Mouse (Mus musculus) limb, embryonic 14.5 days (tissue): Measurements from ENCODE around the gene Pik3cg. TPM values are rescaled to one million over a fixed set of nuclear protein-coding genes. Genes with fewer than 3 reads are reported as not detected.
"Not testable (repeated sequence)": the region's sequence is repeated elsewhere in the genome, so short reads cannot be mapped to it uniquely, and the experiment has no call there.

Experiments
- ATAC-seq: fragments of 200-750 bp; cut with Nextera tagmentation; 2 replicates; pipeline ENCODE4 v1.8.0; 2017; ENCODE audit warnings: low read depth, moderate number of reproducible peaks, moderate TSS enrichment; ENCODE audit not compliant: low FRiP score
- DNase-seq: peaks from one replicate; pipeline ENCODE4 v3.0.0-alpha.2; 2015; ENCODE audit warnings: low spot score
- H3K27ac ChIP-seq: fragments of 300-500 bp; sonication (generic); replicated peaks from 2 replicates; pipeline ENCODE4 v1.5.1; 2014; ENCODE audit warnings: low read depth, mild to moderate bottlenecking, low read length, moderate library complexity, mixed read lengths
- H3K27me3 ChIP-seq: fragments of 300-500 bp; sonication (generic); 2 replicates; pipeline ENCODE4 v1.6.1; 2014; ENCODE audit warnings: low read length, mixed read lengths; ENCODE audit not compliant: control insufficient read depth, insufficient read depth
- H3K36me3 ChIP-seq: fragments of 300-500 bp; sonication (generic); 2 replicates; pipeline ENCODE4 v1.6.1; 2014; ENCODE audit warnings: mild to moderate bottlenecking, low read length, moderate library complexity, mixed read lengths; ENCODE audit not compliant: control insufficient read depth, insufficient read depth
- H3K4me1 ChIP-seq: fragments of 300-500 bp; sonication (generic); 2 replicates; pipeline ENCODE4 v1.6.1; 2014; ENCODE audit warnings: antibody characterized with exemption, low read length, mixed read lengths; ENCODE audit not compliant: control insufficient read depth, insufficient read depth
- H3K4me2 ChIP-seq: fragments of 300-500 bp; sonication (generic); replicated peaks from 2 replicates; pipeline ENCODE4 v1.6.1; 2014; ENCODE audit warnings: low read depth, mild to moderate bottlenecking, low read length, moderate library complexity; ENCODE audit not compliant: severe bottlenecking
- H3K4me3 ChIP-seq: fragments of 300-500 bp; sonication (generic); replicated peaks from 2 replicates; pipeline ENCODE4 v1.5.1; 2014; ENCODE audit warnings: low read length
- H3K9ac ChIP-seq: fragments of 300-500 bp; sonication (generic); 2 replicates; pipeline ENCODE4 v1.6.1; 2014; ENCODE audit warnings: mild to moderate bottlenecking, low read depth, low read length, moderate library complexity; ENCODE audit not compliant: severe bottlenecking
- H3K9me3 ChIP-seq: fragments of 300-500 bp; sonication (generic); 2 replicates; pipeline ENCODE4 v1.6.1; 2016; ENCODE audit warnings: low read length; ENCODE audit not compliant: control insufficient read depth
- POLR2A ChIP-seq: fragments of 200-500 bp; IDR thresholded peaks from 2 replicates; pipeline ENCODE4 v1.8.0; 2012; ENCODE audit warnings: inconsistent platforms, mild to moderate bottlenecking, moderate library complexity, borderline replicate concordance; ENCODE audit not compliant: insufficient read depth, insufficient read length; ENCODE audit errors: extremely low read depth
- WGBS: fragments of 180-500 bp; shearing (Covaris S2); extraction: QIAGEN DNeasy Blood & Tissue Kit; methylation state at CpG from one replicate; pipeline ENCODE4 v1.1.7; 2014; 5-methylcytosine and 5-hydroxymethylcytosine counted together
- polyA plus RNA-seq, 2 experiments: library from polyadenylated mRNA; depleted of rRNA in 1 of 2; stranded (reverse) in 1 of 2; unstranded in 1 of 2; fragments of >200 nt; fragmentation: Nextera tagmentation in 1 of 2; extraction: Ambion mirVana in 1 of 2; gene quantifications; 2 replicates each; pipeline versions ENCODE4 v1.2.1 to v1.2.3; 2012 to 2014

Pik3cg gene
- polyA plus RNA-seq (2012; rRNA removed) = 2.8 and 2.9 TPM in 2 replicates
- polyA plus RNA-seq (2014; fragmentation: Nextera tagmentation; extraction: Ambion mirVana) = 3.6 and 4.7 TPM in 2 replicates

- Histone ChIP-seq H3K9ac (no peak within 1 kb of the TSS), H3K4me3 (no peak within 1 kb of the TSS; the same call in 1 of the 2 replicates), H3K4me1 (no peaks in the 10 kb centered on the region), H3K27ac (no peak within 1 kb of the TSS), H3K36me3 (no peaks in the 10 kb centered on the region), H3K9me3 (no peaks in the 10 kb centered on the region), H3K27me3 (no peaks in the 10 kb centered on the region), H3K4me2 (0 out of 2 replicates have a peak within 1 kb of the TSS, but pooled peaks have one; percentile 5)
- ATAC-seq (no peak), DNase-seq (no peak)
- TF ChIP-seq POLR2A = no peak
- WGBS = 70% methylated on average over 22 of the region's 22 CpGs
These were observed at the start of gene Pik3cg for GRCm38 (mm10) chr12:32207948-32208891. Gene Pik3cg (minus strand): TSS chr12:32208659.

- Histone ChIP-seq H3K27ac (no peak overlapping the region), H3K9me3 (no peaks in the 10 kb centered on the region), H3K27me3 (no peaks in the 10 kb centered on the region), H3K9ac (no peak overlapping the region), H3K36me3 (no peaks in the 10 kb centered on the region), H3K4me3 (no peak overlapping the region), H3K4me2 (no peak overlapping the region), H3K4me1 (no peaks in the 10 kb centered on the region)
- ATAC-seq = no peak
- DNase-seq = no peak
- no peak for TF ChIP-seq POLR2A
- WGBS = 44% methylated on average over 2 of the region's 2 CpGs
These were observed 40.0 kb upstream of the Pik3cg start for GRCm38 (mm10) chr12:32248483-32248882.

GRCm38 (mm10) chr12:32245566-32246233, 37.2 kb upstream of the Pik3cg start:
- Histone ChIP-seq H3K27me3 (no peaks in the 10 kb centered on the region), H3K4me3 (no peak overlapping the region)
- no peak for ATAC-seq

GRCm38 (mm10) chr12:32243586-32243985, 35.1 kb upstream of the Pik3cg start:
- Histone ChIP-seq H3K9me3 (no peaks in the 10 kb centered on the region), H3K27ac (no peak overlapping the region), H3K9ac (no peak overlapping the region), H3K4me1 (no peaks in the 10 kb centered on the region), H3K4me3 (no peak overlapping the region), H3K4me2 (no peak overlapping the region), H3K36me3 (no peaks in the 10 kb centered on the region), H3K27me3 (no peaks in the 10 kb centered on the region)
- no peak for DNase-seq
- no peak for TF ChIP-seq POLR2A
- 70% methylated on average over 1 of the region's 1 CpGs for WGBS
- no peak for ATAC-seq

More at GRCm38 (mm10) chr12:32245566-32246233, 37.2 kb upstream of the Pik3cg start:
- Histone ChIP-seq H3K4me2 (no peak overlapping the region), H3K36me3 (no peaks in the 10 kb centered on the region), H3K27ac (no peak overlapping the region), H3K9ac (no peak overlapping the region), H3K9me3 (no peaks in the 10 kb centered on the region), H3K4me1 (no peaks in the 10 kb centered on the region)
- DNase-seq = peak; percentile 7
- 72% methylated on average over 5 of the region's 5 CpGs for WGBS
- no peak for TF ChIP-seq POLR2A

- not testable (repeated sequence) for H3K4me3 ChIP-seq, H3K4me2 ChIP-seq, H3K27me3 ChIP-seq, DNase-seq, ATAC-seq, H3K9ac ChIP-seq, H3K9me3 ChIP-seq, H3K36me3 ChIP-seq, H3K27ac ChIP-seq, H3K4me1 ChIP-seq
- 82% methylated on average over 3 of the region's 3 CpGs for WGBS
These were observed 30.7 kb upstream of the Pik3cg start for GRCm38 (mm10) chr12:32239134-32239533.
